Mouse (Mus musculus): ENCODE measurements around the gene Dennd1b.

DNA sequence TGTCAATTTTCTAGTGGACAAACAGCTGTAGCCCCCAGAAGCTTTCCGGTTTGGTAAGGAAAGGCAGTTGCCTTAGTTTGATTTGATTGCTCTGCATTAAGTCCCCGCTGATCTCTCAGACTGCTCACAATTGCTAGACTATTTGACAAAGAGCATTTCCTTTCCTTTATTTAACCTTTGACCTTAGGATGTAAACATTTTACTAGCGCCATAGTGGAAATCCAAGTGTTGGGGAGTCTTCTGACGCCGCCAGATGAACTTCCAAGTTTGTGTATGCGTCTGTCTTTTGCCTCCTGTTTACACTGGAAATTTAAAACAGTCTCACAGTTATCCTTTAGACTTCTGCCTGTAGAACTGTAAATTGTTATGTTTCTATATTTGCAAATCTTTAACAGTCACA, 85.8 kb downstream of the Dennd1b start:
- no peak for TF ChIP-seq CTCF (conservative IDR thresholded peaks at IDR 0.05; ENCODE audit: low read length)
- TF ChIP-seq POU5F1 (IDR thresholded peaks at IDR 0.05; ENCODE audit: borderline replicate concordance, low read length), result no peak

All from E14TG2a.4 (cell line).